Mouse (Mus musculus) frontal cortex, postnatal 36 days (tissue): Measurements from ENCODE around the gene Herc6.
"Not testable (repeated sequence)": the region's sequence is repeated elsewhere in the genome, so short reads cannot be mapped to it uniquely, and the experiment has no call there.

Experiments
- DNase-seq, 2 experiments: peaks; one replicate each; pipeline ENCODE4 v3.0.0; 2022; ENCODE audit warnings: low spot score in 2 of 2

The Herc6 gene

GRCm38 (mm10) chr6:57580881-57581548, at the start of gene Herc6:
Gene Herc6, plus strand, starts transcription at chr6:57581000.
- peak; percentile 59 to 65 for DNase-seq

- no peak for DNase-seq
These were observed 49.8 kb upstream of the Herc6 start for GRCm38 (mm10) chr6:57531011-57531410.

- DNase-seq, result no peak
These were observed 49.4 kb upstream of the Herc6 start for GRCm38 (mm10) chr6:57531441-57531840.

GRCm38 (mm10) chr6:57532022-57532421, 48.8 kb upstream of the Herc6 start:
- DNase-seq, result no peak

GRCm38 (mm10) chr6:57533410-57533809, 47.4 kb upstream of the Herc6 start:
- DNase-seq, result no peak

DNA sequence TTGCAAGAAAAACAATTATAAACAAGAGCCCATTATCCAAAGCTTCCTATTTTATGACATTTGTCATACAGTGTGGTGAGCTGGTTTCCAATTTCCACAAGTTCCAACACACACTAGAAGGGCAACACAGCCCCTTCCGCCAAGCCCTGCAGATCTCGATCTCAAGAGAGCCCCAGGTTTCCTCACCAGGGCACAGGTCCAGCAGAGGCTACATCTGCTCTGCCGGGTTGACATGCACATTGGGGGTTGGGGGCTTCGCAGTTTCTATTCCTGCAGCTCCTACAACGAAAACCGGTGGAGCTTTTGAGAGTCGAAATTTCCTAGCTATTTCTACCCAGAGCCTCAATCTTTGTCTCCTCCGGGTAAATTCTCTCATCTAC, 46.6 kb upstream of the Herc6 start:
- DNase-seq, result peak in 1 of 2 experiments; percentile 31

GRCm38 (mm10) chr6:57534611-57535286, 46.1 kb upstream of the Herc6 start:
- DNase-seq, result peak; percentile 44 to 50

- DNase-seq, result peak; percentile 97 to 100
These were observed 45.3 kb upstream of the Herc6 start, which contains the start of gene Ppm1k for GRCm38 (mm10) chr6:57535386-57535936. Gene Ppm1k, minus strand, starts transcription at chr6:57535468.

DNA sequence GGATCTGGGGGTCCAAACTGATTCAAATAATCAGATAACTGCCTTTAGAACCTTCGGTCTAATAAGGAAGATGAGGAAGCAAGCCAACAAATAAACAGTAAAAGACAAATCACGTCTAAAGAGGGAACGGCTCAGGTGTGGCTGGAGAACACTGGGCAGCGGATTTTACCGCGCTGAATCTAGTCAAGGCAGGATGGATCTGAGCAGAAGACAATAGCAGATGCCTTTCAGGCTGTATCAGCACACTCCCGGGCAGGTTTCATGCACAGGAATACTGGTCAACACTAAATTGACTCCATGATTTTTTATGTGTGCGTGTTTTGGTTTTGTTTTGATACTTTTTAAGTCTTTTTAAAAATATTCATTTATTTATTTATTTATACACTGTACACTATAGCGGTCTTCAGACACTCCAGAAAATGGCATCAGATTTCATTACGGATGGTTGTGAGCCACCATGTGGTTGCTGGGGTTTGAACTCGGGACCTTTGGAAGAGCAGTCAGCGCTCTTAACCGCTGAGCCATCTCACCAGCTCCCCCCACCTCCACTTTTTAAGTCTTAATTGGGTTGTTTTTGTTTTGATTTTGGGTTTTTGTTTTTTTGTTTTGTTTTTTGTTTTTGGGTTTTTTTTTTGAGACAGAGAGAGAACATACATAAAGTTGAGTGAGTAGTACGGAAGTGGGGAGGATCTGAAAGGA, 44.7 kb upstream of the Herc6 start:
- DNase-seq, result no peak

GRCm38 (mm10) chr6:57537887-57538286, 42.9 kb upstream of the Herc6 start:
- DNase-seq, result no peak

GRCm38 (mm10) chr6:57540950-57541498, 39.8 kb upstream of the Herc6 start:
- DNase-seq, result no peak

- DNase-seq, result no peak
These were observed 39.0 kb upstream of the Herc6 start for GRCm38 (mm10) chr6:57541737-57542335.

GRCm38 (mm10) chr6:57543591-57543990, 37.2 kb upstream of the Herc6 start:
- not testable (repeated sequence) for DNase-seq

GRCm38 (mm10) chr6:57544866-57545265, 35.9 kb upstream of the Herc6 start:
- DNase-seq, result no peak

GRCm38 (mm10) chr6:57551211-57551796, 29.5 kb upstream of the Herc6 start:
- no peak for DNase-seq

DNA sequence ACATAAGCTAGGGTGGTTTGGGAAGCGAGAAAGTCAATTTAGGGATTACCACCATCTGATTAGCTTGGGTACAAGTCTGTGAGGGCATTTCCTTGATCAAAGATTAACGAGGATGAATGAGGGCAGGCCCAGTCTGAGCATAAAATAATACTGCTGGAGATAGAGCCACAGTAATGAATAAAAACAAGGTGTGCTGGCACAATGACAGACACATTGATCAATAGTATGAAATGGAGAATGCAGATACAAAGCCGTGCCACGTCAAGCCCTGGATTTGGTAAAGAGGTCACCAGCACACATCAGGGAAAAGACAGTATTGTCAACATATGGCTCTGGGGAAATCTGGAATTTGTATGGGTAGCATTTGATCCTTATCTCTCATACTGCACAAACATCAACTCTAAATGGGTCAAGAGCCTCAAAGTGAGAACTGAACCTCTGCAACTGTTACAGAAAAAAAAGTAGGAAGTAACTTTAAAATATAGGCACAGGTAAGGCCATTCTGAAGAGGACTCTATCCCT, 22.9 kb upstream of the Herc6 start:
- no peak for DNase-seq

DNA sequence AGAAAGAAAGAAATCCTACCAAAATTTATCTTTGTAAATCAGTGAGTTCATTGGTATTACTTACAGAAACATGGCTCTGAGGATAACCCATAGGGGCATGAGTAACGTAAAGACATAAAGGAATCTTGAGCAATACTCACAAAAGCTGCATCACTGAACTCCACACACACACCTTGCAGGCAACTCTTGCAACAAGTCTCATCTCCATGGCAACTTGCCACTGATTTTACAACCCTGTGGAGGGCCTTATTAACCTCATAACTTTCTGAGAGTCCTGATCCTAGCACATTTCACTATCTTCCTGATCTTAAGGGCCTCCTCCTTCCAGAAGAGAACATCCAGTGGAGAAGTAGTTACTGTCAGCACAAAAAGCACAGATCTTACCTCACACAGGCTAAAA, 17.3 kb upstream of the Herc6 start:
- DNase-seq, result no peak

DNA sequence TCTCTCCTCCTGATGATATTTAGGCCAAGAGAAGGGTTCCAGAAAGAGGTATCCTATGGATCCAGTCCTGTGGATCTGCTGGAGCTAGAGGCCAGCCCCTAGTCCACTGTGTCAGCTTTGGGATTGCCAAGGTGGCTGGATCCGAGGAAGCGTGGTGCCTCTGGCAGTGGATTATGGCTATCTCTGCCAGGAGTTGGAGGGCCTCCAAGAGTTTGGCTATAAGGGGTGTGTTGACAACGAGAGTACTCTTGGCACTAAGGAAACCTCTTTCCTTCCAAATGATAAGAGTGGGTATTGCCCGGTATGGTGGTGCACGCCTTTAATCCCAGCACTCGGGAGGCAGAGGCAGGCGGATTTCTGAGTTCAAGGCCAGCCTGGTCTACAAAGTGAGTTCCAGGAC, 15.3 kb upstream of the Herc6 start:
- no peak for DNase-seq

DNA sequence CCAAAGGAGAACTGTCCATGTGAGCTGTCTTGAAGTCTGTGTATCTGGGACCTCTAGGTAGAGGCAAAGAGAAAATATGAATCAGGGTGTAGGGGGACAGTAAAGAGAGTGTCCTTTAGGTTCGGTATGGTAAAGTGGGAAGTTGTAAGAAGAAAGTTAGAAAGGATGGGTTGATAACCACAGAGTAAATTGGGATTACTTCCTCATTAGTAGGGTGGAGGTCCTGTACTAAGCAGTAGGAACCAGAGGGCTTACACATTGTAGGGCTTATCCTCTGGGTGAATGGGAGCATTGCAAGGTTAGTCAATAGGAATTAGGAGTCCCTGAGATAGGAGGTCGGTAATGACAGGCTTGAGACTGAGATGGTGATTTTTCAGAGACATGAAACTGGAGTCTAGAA, 13.2 kb upstream of the Herc6 start:
- DNase-seq, result no peak

- peak; percentile 20 to 72 for DNase-seq
These were observed 10.4 kb upstream of the Herc6 start for GRCm38 (mm10) chr6:57570170-57570974.
